Mouse (Mus musculus) embryonic facial prominence, embryonic 13.5 days (tissue): ENCODE results near the gene Rnf208. TPM values are rescaled to one million over a fixed set of nuclear protein-coding genes. Genes with fewer than 3 reads are reported as not detected.
A peak's percentile ranks its signal among the peaks of the same experiment; 100 is the strongest.

Experiments used
- ATAC-seq: fragments of 200-750 bp; cut with Nextera tagmentation; 2 replicates; pipeline ENCODE4 v1.8.0; 2017; ENCODE audit warnings: low read depth; ENCODE audit not compliant: insufficient number of reproducible peaks, insufficient read depth, low FRiP score, low TSS enrichment
- H3K27ac ChIP-seq: fragments of 300-500 bp; sonication (generic); 2 replicates; pipeline ENCODE4 v1.5.1; 2015; ENCODE audit warnings: moderate library complexity, mild to moderate bottlenecking, inconsistent platforms
- H3K27me3 ChIP-seq: fragments of 300-500 bp; sonication (generic); 2 replicates; pipeline ENCODE4 v1.6.1; 2015; ENCODE audit warnings: mild to moderate bottlenecking, inconsistent platforms
- H3K36me3 ChIP-seq: fragments of 300-500 bp; sonication (generic); 2 replicates; pipeline ENCODE4 v1.6.1; 2015; ENCODE audit warnings: mild to moderate bottlenecking, inconsistent platforms
- H3K4me1 ChIP-seq: fragments of 300-500 bp; sonication (generic); 2 replicates; pipeline ENCODE4 v1.6.1; 2015; ENCODE audit warnings: inconsistent platforms
- H3K4me2 ChIP-seq: fragments of 300-500 bp; sonication (generic); 2 replicates; pipeline ENCODE4 v1.6.1; 2015; ENCODE audit warnings: moderate library complexity, mild to moderate bottlenecking, inconsistent platforms
- H3K4me3 ChIP-seq: fragments of 300-500 bp; sonication (generic); 2 replicates; pipeline ENCODE4 v1.5.1; 2015; ENCODE audit warnings: mild to moderate bottlenecking, inconsistent platforms
- H3K9ac ChIP-seq: fragments of 300-500 bp; sonication (generic); 2 replicates; pipeline ENCODE4 v1.6.1; 2015; ENCODE audit warnings: mild to moderate bottlenecking, inconsistent platforms
- H3K9me3 ChIP-seq: fragments of 300-500 bp; sonication (generic); 2 replicates; pipeline ENCODE4 v1.6.1; 2016; ENCODE audit warnings: inconsistent platforms
- WGBS: fragments of 180-500 bp; shearing (Covaris S2); methylation state at CpG from one replicate; pipeline ENCODE4 v1.1.7; 2015; ENCODE audit warnings: mixed read lengths; 5-methylcytosine and 5-hydroxymethylcytosine counted together
- polyA plus RNA-seq: library from polyadenylated mRNA; unstranded; fragments of >200 nt; fragmentation: Nextera tagmentation; extraction: Ambion mirVana; gene quantifications from 2 replicates; pipeline ENCODE4 v1.2.1, GENCODE M21; 2015

Rnf208 gene
- polyA plus RNA-seq, 1 experiment from 2014 or later = 10.8 TPM

DNA sequence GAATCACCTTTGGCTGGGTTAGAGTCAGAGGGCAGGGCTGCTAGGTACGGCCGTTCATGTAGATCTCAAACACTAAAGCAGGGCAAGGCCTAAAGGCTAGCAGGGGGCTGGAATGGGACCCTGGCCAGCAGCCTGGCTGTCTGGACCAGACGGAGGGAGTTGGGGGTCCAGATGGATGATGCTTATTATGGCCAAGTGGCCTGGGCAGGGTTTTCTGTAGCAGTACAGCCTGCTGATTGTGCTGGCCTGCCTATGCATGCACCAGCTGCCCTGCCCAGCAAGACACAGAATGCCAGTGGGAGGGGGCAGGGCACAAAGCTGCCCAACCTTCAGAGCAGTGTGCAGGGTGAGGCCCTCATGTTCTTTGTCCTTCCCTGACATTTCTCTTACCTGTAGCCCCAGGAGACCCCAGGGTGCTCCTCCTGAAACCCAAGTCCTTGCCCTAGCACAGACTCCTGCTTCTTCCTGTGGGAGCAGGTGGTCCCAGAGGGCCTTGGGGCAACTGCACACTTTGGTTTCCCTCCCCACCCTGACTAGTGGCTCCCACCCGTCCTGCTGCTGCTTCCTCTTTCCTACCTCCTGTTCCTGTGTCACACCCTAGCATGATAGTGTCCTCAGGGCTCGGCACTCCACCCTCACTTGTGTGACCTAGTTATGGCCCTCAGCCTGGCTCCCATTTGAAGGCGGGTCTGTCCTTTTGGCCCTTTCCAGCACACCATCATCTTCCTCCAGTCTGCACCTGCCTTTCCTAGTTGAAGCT, 24.0 kb downstream of the Rnf208 start:
- peaks cover 45% of the 10 kb centered on the region for H3K4me1 ChIP-seq
- WGBS = 68% methylated on average over 6 of the region's 6 CpGs
- H3K4me2 ChIP-seq = peak overlapping the region; percentile 24

GRCm38 (mm10) chr2:25266720-25267119, 24.7 kb downstream of the Rnf208 start:
- H3K4me1 ChIP-seq = peaks cover 51% of the 10 kb centered on the region
- peak overlapping the region; percentile 77; the same call in 1 of the 2 replicates for H3K9ac ChIP-seq
- no peak overlapping the region for H3K4me2 ChIP-seq
- no peak for ATAC-seq
- no peak overlapping the region for H3K4me3 ChIP-seq
- 54% methylated on average over 2 of the region's 2 CpGs for WGBS
- peaks cover 21% of the 10 kb centered on the region for H3K27me3 ChIP-seq
- H3K9me3 ChIP-seq = no peaks in the 10 kb centered on the region
- H3K27ac ChIP-seq = no peak overlapping the region
- H3K36me3 ChIP-seq = peaks cover 34% of the 10 kb centered on the region

More for the DNA sequence above, 24.0 kb downstream of the Rnf208 start:
- Histone ChIP-seq H3K36me3 (peaks cover 34% of the 10 kb centered on the region), H3K9ac (peak overlapping the region; percentile 77), H3K27me3 (peaks cover 21% of the 10 kb centered on the region), H3K9me3 (no peaks in the 10 kb centered on the region), H3K4me3 (0 out of 2 replicates have a peak overlapping the region, but pooled peaks have one; percentile 9), H3K27ac (no peak overlapping the region)
- ATAC-seq = no peak

DNA sequence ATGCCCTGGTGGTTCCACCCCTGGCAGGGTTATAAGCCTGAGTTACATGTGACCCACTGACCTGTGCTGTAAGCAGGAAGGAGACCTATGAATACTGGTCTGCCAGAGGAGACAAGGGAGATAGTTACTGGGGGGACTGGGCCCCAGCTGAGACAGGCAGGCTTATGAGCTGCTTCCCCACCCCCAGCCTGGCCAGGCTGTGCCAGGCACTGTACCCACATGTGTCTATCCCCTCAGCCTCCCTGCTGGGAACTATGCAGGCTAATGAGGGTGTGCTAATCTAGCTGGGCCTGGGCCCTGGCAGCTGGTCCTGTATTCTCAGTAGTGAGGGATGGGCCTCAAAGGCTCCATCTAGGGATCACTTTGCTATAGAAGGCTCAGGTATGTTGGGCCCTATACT, 25.2 kb downstream of the Rnf208 start:
- peaks cover 34% of the 10 kb centered on the region for H3K36me3 ChIP-seq
- no peak overlapping the region for H3K4me3 ChIP-seq
- no peak for ATAC-seq
- no peaks in the 10 kb centered on the region for H3K9me3 ChIP-seq
- H3K27me3 ChIP-seq = peaks cover 21% of the 10 kb centered on the region
- no peak overlapping the region for H3K27ac ChIP-seq
- no peak overlapping the region for H3K4me2 ChIP-seq
- H3K9ac ChIP-seq = 0 out of 2 replicates have a peak overlapping the region, but pooled peaks have one; percentile 46
- peaks cover 51% of the 10 kb centered on the region for H3K4me1 ChIP-seq

DNA sequence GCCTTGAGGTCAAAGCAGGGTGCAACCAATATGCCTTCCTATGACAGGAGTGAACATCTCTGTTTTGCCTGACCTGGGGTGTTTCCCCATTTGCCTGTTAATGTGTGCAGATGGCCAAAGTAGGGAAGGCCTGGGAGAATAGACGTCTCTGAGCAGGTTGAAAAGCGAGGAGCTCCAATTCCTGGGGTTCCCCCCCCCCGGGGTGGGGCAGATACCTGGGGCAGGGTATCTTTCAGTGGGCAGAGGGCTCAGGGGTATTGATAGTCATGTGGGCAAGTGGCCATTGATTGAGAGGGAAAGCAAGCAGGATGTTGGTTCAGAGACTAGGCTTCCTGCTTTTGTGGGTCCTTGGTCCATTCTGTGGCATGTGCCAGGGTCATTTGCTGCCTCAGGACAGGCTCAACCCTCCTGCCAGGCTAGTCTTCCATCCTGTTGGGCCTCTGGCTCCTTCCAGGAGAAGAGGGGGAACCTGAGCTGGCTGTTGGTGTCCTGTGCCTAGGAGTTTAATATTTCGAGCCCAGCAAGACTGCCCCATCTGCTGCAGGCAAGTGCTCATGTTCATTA, 25.8 kb downstream of the Rnf208 start:
- peaks cover 34% of the 10 kb centered on the region for H3K36me3 ChIP-seq
- no peak overlapping the region for H3K4me2 ChIP-seq
- no peak overlapping the region for H3K4me3 ChIP-seq
- WGBS = 73% methylated on average over 4 of the region's 4 CpGs
- H3K4me1 ChIP-seq = peaks cover 51% of the 10 kb centered on the region
- H3K27me3 ChIP-seq = peaks cover 20% of the 10 kb centered on the region
- H3K9ac ChIP-seq = no peak overlapping the region
- no peak overlapping the region for H3K27ac ChIP-seq
- H3K9me3 ChIP-seq = no peaks in the 10 kb centered on the region
- no peak for ATAC-seq

- WGBS = under 1% methylated on average over 53 of the region's 55 CpGs
- peak; percentile 92 for ATAC-seq
- no peaks in the 10 kb centered on the region for H3K27me3 ChIP-seq
Observed at GRCm38 (mm10) chr2:25271827-25272511, 29.9 kb downstream of the Rnf208 start, which contains the start of the genes Ssna1 and Anapc2. Gene Ssna1 (minus strand): TSS chr2:25272438. Gene Anapc2 (plus strand): TSS chr2:25272478.

GRCm38 (mm10) chr2:25272515-25272914, 30.5 kb downstream of the Rnf208 start:
- H3K9me3 ChIP-seq = no peaks in the 10 kb centered on the region
- H3K27ac ChIP-seq = peak overlapping the region; percentile 80; the same call in 1 of the 2 replicates
- H3K36me3 ChIP-seq = peaks cover 73% of the 10 kb centered on the region
- under 1% methylated on average over 29 of the region's 29 CpGs for WGBS
- ATAC-seq = 0 out of 2 replicates have a peak, but pooled peaks have one; percentile 20
- H3K4me3 ChIP-seq = peak overlapping the region; percentile 95
- H3K4me2 ChIP-seq = peak overlapping the region; percentile 97
- no peaks in the 10 kb centered on the region for H3K27me3 ChIP-seq
- H3K9ac ChIP-seq = peak overlapping the region; percentile 95
- peaks cover 22% of the 10 kb centered on the region for H3K4me1 ChIP-seq

More at GRCm38 (mm10) chr2:25271827-25272511, 29.9 kb downstream of the Rnf208 start, which contains the start of the genes Ssna1 and Anapc2:
- Histone ChIP-seq H3K4me2 (peak within 1 kb of the TSS; percentile 97), H3K4me1 (peaks cover 23% of the 10 kb centered on the region), H3K36me3 (peaks cover 72% of the 10 kb centered on the region), H3K9me3 (no peaks in the 10 kb centered on the region), H3K9ac (peak within 1 kb of the TSS; percentile 95), H3K27ac (peak within 1 kb of the TSS; percentile 80), H3K4me3 (peak within 1 kb of the TSS; percentile 95)

DNA sequence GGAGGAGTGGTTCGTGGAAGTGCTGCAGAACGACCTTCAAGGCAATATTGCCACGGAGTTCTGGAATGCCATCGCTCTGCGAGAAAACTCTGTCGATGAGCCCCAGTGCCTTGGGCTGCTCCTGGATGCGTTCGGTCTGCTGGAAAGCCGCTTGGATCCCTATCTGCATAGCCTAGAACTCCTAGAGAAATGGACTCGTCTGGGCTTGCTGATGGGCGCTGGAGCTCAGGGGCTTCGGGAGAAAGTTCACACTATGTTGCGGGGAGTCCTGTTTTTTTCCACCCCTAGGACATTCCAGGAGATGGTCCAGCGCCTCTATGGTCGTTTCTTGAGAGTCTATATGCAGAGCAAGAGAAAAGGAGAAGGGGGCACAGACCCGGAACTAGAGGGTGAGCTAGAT, 31.0 kb downstream of the Rnf208 start:
- Histone ChIP-seq H3K27me3 (no peaks in the 10 kb centered on the region), H3K36me3 (peaks cover 73% of the 10 kb centered on the region), H3K27ac (0 out of 2 replicates have a peak overlapping the region, but pooled peaks have one; percentile 80), H3K9ac (peak overlapping the region; percentile 95), H3K4me3 (peak overlapping the region; percentile 95), H3K4me2 (peak overlapping the region; percentile 97), H3K9me3 (no peaks in the 10 kb centered on the region), H3K4me1 (peaks cover 22% of the 10 kb centered on the region)
- ATAC-seq = no peak
- 36% methylated on average over 16 of the region's 16 CpGs for WGBS

DNA sequence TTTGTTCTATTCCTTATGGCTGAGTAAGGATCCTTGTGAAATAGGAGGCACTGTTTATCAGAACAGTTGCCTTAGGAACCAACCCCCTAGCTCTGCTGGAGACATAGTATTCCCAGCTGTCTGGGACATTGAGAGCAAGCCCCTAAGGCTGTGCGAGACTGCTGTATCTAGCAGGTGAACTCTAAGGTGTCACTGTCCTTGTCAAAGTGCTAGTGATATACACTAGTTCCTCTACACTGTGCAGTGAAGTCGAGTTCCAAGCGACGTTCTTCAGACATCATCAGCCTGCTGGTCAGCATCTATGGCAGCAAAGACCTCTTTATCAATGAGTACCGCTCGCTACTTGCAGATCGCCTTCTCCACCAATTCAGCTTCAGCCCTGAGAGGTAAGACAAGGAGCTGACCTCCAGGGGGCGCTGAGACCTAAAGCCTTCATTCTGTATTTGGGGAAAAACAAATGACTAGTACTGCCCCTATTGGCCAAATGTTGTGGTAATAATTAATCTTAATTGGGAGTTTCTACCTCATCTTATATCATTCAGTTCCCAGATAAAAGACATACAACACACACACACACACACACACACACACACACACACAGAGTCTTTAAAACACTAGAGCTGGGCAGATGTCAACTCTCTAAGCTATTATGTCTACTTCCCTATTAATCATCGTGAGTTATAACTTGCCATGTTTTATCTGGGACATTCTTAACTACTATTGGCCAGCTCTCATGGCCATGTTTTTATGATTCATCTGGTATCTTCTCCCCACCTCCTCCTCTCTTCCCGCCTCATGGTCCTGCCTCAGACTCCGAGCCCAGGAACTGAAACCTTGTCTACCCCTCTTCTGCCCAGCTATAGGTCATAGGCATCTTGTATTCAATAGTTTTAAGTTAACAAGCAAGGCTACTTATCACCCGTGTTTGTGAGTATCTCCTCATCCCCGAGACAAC, 37.1 kb downstream of the Rnf208 start:
- Histone ChIP-seq H3K27me3 (no peaks in the 10 kb centered on the region), H3K36me3 (peaks cover 97% of the 10 kb centered on the region), H3K9ac (no peak overlapping the region), H3K27ac (no peak overlapping the region), H3K9me3 (no peaks in the 10 kb centered on the region), H3K4me3 (no peak overlapping the region), H3K4me2 (no peak overlapping the region), H3K4me1 (no peaks in the 10 kb centered on the region)
- 61% methylated on average over 13 of the region's 13 CpGs for WGBS
- no peak for ATAC-seq

GRCm38 (mm10) chr2:25285551-25285950, 43.5 kb downstream of the Rnf208 start:
- Histone ChIP-seq H3K9ac (no peak overlapping the region), H3K27me3 (peaks cover 34% of the 10 kb centered on the region), H3K36me3 (peaks cover 57% of the 10 kb centered on the region), H3K4me3 (no peak overlapping the region), H3K4me1 (peaks cover 22% of the 10 kb centered on the region), H3K9me3 (no peaks in the 10 kb centered on the region), H3K27ac (peak overlapping the region; percentile 76; the same call in 1 of the 2 replicates), H3K4me2 (no peak overlapping the region)
- 81% methylated on average over 2 of the region's 2 CpGs for WGBS
- no peak for ATAC-seq

- peak overlapping the region; percentile 76 for H3K27ac ChIP-seq
- no peak overlapping the region for H3K4me2 ChIP-seq
- H3K4me1 ChIP-seq = peaks cover 29% of the 10 kb centered on the region
- H3K9me3 ChIP-seq = no peaks in the 10 kb centered on the region
- ATAC-seq = no peak
- peaks cover 49% of the 10 kb centered on the region for H3K36me3 ChIP-seq
- no peak overlapping the region for H3K4me3 ChIP-seq
- 0 out of 2 replicates have a peak overlapping the region, but pooled peaks have one; percentile 6 for H3K9ac ChIP-seq
- H3K27me3 ChIP-seq = peaks cover 42% of the 10 kb centered on the region
- 67% methylated on average over 1 of the region's 1 CpGs for WGBS
Observed at GRCm38 (mm10) chr2:25286314-25286713, 44.3 kb downstream of the Rnf208 start.
